Mouse (Mus musculus): Measurements from ENCODE around the gene Atp10a. TPM values are rescaled to one million over a fixed set of nuclear protein-coding genes. Genes with fewer than 3 reads are reported as not detected.

The Atp10a gene
- polyA plus RNA-seq, 1 experiment, result 3.0 TPM

- Histone ChIP-seq H3K27me3 (ENCODE audit: control insufficient read depth, insufficient read depth, insufficient read length) (no peaks in the 10 kb centered on the region), H3ac (ENCODE audit: control insufficient read depth, insufficient read length) (no peak overlapping the region), H3K4me2 (ENCODE audit: low read depth) (no peak overlapping the region), H3K4me3 (no peak overlapping the region), H3K36me3 (ENCODE audit: control insufficient read depth, insufficient read depth) (no peaks in the 10 kb centered on the region), H3K79me2 (ENCODE audit: control insufficient read depth, insufficient read depth) (no peaks in the 10 kb centered on the region)
- TF ChIP-seq MYOD1 (IDR thresholded peaks at IDR 0.05; ENCODE audit: control insufficient read depth in 1 of 3, insufficient read length in 2 of 3, low read depth in 2 of 3) (no peak), MAX (IDR thresholded peaks at IDR 0.05; ENCODE audit: low read depth) (no peak), E2F4 (IDR thresholded peaks at IDR 0.05; ENCODE audit: insufficient read depth) (no peak)
Measured at GRCm38 (mm10) chr7:58668617-58669016, 12.7 kb downstream of the Atp10a start.

GRCm38 (mm10) chr7:58676075-58676474 lies 20.1 kb downstream of the Atp10a start:
- Histone ChIP-seq H3K79me2 (ENCODE audit: control insufficient read depth, insufficient read depth) (no peaks in the 10 kb centered on the region), H3ac (ENCODE audit: control insufficient read depth, insufficient read length) (no peak overlapping the region), H3K27me3 (ENCODE audit: control insufficient read depth, insufficient read depth, insufficient read length) (no peaks in the 10 kb centered on the region), H3K4me2 (ENCODE audit: low read depth) (no peak overlapping the region), H3K36me3 (ENCODE audit: control insufficient read depth, insufficient read depth) (no peaks in the 10 kb centered on the region), H3K4me3 (no peak overlapping the region)
- no peak for TF ChIP-seq MAX (IDR thresholded peaks at IDR 0.05; ENCODE audit: low read depth)
- TF ChIP-seq CEBPB (IDR thresholded peaks at IDR 0.05; ENCODE audit: insufficient read depth, poor library complexity, severe bottlenecking), result no peak
- no peak for TF ChIP-seq E2F4 (IDR thresholded peaks at IDR 0.05; ENCODE audit: insufficient read depth)
- TF ChIP-seq POLR2A (IDR thresholded peaks at IDR 0.05; ENCODE audit: insufficient read length, low read depth), result no peak
- TF ChIP-seq USF1 (IDR thresholded peaks at IDR 0.05; ENCODE audit: low read depth), result no peak
- TF ChIP-seq POLR2AphosphoS2 (IDR thresholded peaks at IDR 0.05; ENCODE audit: insufficient read length, low read depth), result no peak
- no peak for TF ChIP-seq TCF3 (IDR thresholded peaks at IDR 0.05; ENCODE audit: insufficient read length, low read depth)

- Histone ChIP-seq H3K79me2 (ENCODE audit: control insufficient read depth, insufficient read depth) (no peaks in the 10 kb centered on the region), H3ac (ENCODE audit: control insufficient read depth, insufficient read length) (no peak overlapping the region), H3K36me3 (ENCODE audit: control insufficient read depth, insufficient read depth) (no peaks in the 10 kb centered on the region), H3K4me2 (ENCODE audit: low read depth) (peak overlapping the region; percentile 31), H3K27me3 (ENCODE audit: control insufficient read depth, insufficient read depth, insufficient read length) (no peaks in the 10 kb centered on the region), H3K4me3 (no peak overlapping the region)
- TF ChIP-seq CEBPB (IDR thresholded peaks at IDR 0.05; ENCODE audit: insufficient read depth, poor library complexity, severe bottlenecking), result 0 out of 2 replicates have a peak, but pooled peaks have one; percentile 37
- TF ChIP-seq REST (IDR thresholded peaks at IDR 0.05; ENCODE audit: insufficient read depth, insufficient read length), result no peak
Measured at GRCm38 (mm10) chr7:58677111-58677805, 21.3 kb downstream of the Atp10a start.

GRCm38 (mm10) chr7:58685967-58686366 lies 30.0 kb downstream of the Atp10a start:
- no peak overlapping the region for H3K4me3 ChIP-seq
- no peak for TF ChIP-seq POLR2AphosphoS2 (IDR thresholded peaks at IDR 0.05; ENCODE audit: insufficient read length, low read depth)
- no peak for TF ChIP-seq MYOG (IDR thresholded peaks at IDR 0.05; ENCODE audit: control insufficient read depth in 1 of 3, insufficient read depth in 1 of 3, insufficient read length in 2 of 3, low read depth in 2 of 3)
- no peak for TF ChIP-seq USF1 (IDR thresholded peaks at IDR 0.05; ENCODE audit: low read depth)
- no peak for TF ChIP-seq CEBPB (IDR thresholded peaks at IDR 0.05; ENCODE audit: insufficient read depth, poor library complexity, severe bottlenecking)
- no peak for TF ChIP-seq MYOD1 (IDR thresholded peaks at IDR 0.05; ENCODE audit: control insufficient read depth in 1 of 3, insufficient read length in 2 of 3, low read depth in 2 of 3)
- no peak for TF ChIP-seq TCF3 (IDR thresholded peaks at IDR 0.05; ENCODE audit: insufficient read length, low read depth)
- TF ChIP-seq MAX (IDR thresholded peaks at IDR 0.05; ENCODE audit: low read depth), result no peak
- no peak for TF ChIP-seq TCF12 (IDR thresholded peaks at IDR 0.05; ENCODE audit: insufficient read depth, poor library complexity, severe bottlenecking)
- TF ChIP-seq E2F4 (IDR thresholded peaks at IDR 0.05; ENCODE audit: insufficient read depth), result no peak
- no peaks in the 10 kb centered on the region for H3K79me2 ChIP-seq (ENCODE audit: control insufficient read depth, insufficient read depth)
- no peaks in the 10 kb centered on the region for H3K27me3 ChIP-seq (ENCODE audit: control insufficient read depth, insufficient read depth, insufficient read length)
- no peak overlapping the region for H3ac ChIP-seq (ENCODE audit: control insufficient read depth, insufficient read length)
- no peak overlapping the region for H3K4me2 ChIP-seq (ENCODE audit: low read depth)
- no peaks in the 10 kb centered on the region for H3K36me3 ChIP-seq (ENCODE audit: control insufficient read depth, insufficient read depth)

GRCm38 (mm10) chr7:58686573-58686972 lies 30.6 kb downstream of the Atp10a start:
- no peaks in the 10 kb centered on the region for H3K27me3 ChIP-seq (ENCODE audit: control insufficient read depth, insufficient read depth, insufficient read length)
- no peak for TF ChIP-seq POLR2A (IDR thresholded peaks at IDR 0.05; ENCODE audit: insufficient read length, low read depth)
- H3K36me3 ChIP-seq (ENCODE audit: control insufficient read depth, insufficient read depth), result no peaks in the 10 kb centered on the region
- H3ac ChIP-seq (ENCODE audit: control insufficient read depth, insufficient read length), result no peak overlapping the region
- H3K79me2 ChIP-seq (ENCODE audit: control insufficient read depth, insufficient read depth), result no peaks in the 10 kb centered on the region
- H3K4me3 ChIP-seq, result no peak overlapping the region
- no peak overlapping the region for H3K4me2 ChIP-seq (ENCODE audit: low read depth)

GRCm38 (mm10) chr7:58686997-58687396 lies 31.0 kb downstream of the Atp10a start:
- Histone ChIP-seq H3K4me2 (ENCODE audit: low read depth) (no peak overlapping the region), H3K27me3 (ENCODE audit: control insufficient read depth, insufficient read depth, insufficient read length) (no peaks in the 10 kb centered on the region), H3ac (ENCODE audit: control insufficient read depth, insufficient read length) (no peak overlapping the region), H3K4me3 (no peak overlapping the region), H3K36me3 (ENCODE audit: control insufficient read depth, insufficient read depth) (no peaks in the 10 kb centered on the region), H3K79me2 (ENCODE audit: control insufficient read depth, insufficient read depth) (no peaks in the 10 kb centered on the region)
- no peak for TF ChIP-seq TCF3 (IDR thresholded peaks at IDR 0.05; ENCODE audit: insufficient read length, low read depth)

Data from myocyte (in vitro differentiated cells).